Mouse (Mus musculus) fibroblast of lung, adult 2 months (primary cell): ENCODE data around the gene Phyh.

ENCODE experiments used
- DNase-seq: peaks from one replicate; pipeline ENCODE4 v3.0.0-alpha.2; 2011; ENCODE audit warnings: low read depth

The Phyh gene

DNA sequence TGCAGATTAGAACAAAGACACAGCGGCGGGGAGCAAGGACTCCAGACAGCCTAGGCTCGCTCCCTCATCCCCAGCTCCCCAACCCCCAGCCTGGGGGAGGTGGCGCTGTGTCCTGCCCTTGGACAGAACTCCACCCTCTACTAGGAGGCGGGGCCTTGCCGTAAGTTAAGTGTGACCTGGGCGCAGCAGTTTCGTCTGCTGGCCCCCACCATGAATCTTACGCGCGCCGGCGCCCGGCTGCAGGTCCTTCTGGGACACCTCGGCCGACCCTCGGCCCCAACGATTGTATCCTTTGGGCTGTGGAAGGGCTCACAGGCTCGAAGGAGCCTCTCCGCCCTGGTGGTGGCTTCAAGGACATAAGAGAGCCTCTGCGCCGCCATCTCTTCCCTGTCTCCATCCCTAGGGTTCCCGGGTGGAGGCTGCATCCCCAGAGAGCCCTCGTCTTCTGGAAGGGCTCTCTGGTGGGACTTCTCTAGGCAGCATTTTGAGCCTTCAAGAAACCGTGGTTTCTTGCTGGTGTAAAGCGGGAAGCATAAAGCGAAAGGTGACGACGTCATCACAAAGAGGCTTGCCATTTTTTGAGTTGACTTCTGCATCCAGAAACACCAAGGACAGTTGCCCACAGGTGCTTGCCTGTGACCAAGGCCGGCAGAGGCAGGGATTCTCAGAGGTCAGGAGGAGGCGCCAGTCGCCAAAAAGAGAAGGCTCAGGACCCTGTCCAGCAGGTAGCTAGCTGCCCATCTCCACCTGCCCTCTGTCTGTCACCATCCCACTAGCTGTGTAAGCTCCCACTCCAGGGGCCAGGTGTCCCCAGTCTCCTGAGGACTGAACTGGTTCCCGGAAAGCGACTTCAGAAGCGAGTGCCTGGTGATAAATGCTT is at the start of gene Phyh:
TSS of gene Phyh (plus strand) at position 160 of the 880 bp plus-strand sequence.
- DNase-seq, result peak; percentile 53

- DNase-seq, result no peak
Observed at GRCm38 (mm10) chr2:4872740-4873139, 46.1 kb upstream of the Phyh start.

GRCm38 (mm10) chr2:4873331-4873730 is 45.5 kb upstream of the Phyh start:
- no peak for DNase-seq

DNA sequence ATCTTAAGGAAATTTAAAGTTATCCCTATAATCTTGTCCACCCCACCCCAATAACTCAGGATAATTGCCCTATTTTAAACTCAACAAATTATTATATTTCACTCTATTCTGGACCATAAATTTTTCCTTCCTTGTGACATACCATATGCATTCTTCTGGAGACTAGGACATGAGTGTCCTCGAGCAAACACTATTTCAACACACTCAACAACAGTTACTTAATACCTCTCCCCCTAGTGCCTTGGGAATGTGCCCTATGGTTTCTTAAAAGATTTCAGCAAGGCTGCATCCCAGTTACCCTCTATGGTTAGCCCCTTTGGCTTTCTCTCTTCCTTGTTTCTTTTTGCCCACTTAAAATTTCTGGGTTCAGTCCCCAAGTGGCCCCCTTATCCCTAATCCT is 43.7 kb upstream of the Phyh start:
- no peak for DNase-seq

DNA sequence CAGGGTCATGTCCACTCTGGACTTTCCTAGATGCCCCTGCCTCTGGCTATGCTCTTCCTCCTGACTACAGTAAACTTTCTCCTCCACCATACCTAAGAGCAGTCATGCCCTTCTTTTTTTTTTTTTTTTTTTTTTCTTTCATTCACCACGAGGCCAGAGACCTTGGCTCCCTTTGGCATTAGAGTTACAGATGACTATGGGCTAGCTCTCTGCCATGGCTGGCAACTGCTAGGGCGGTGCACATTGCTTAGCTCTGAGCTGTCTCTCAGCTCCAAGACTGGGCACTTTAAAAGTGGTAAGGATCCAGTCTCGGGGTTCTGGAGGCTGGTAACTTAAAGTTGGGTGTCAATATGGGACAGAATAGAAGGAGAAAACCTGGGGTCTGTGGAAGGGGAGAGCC is 42.7 kb upstream of the Phyh start:
- no peak for DNase-seq

DNA sequence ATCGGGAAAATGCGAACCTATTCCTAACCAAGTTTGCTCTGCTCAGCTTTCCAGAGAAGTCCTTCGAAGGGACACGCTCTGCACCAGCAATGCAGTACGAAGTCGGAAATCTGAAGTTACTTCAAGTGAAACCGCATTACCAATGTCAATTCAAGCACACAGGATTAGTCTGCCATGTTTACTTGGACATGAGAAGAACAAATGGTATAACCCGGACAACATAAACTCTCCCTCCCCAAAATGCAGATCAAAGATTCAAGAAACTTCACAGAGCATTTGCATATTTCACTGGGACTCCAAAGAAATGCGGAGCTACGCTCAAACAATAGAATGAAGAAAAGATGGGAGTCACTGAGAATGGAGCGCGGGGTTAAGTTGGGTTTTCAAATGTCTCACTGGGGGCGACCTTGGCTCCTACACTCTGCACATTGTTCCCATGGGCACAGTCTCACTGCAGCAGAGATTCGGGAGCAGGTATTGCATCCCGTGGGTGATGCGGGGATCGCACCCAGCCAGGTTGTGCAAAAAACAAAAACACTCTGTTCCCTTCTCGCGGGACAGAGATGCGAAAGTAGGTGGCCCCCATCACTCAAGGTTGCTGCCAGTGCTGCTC is 38.0 kb upstream of the Phyh start:
- no peak for DNase-seq

GRCm38 (mm10) chr2:4881350-4882248 is 37.2 kb upstream of the Phyh start, which contains the start of gene Sephs1:
TSS of gene Sephs1 (plus strand) at chr2:4881564.
- no peak for DNase-seq

GRCm38 (mm10) chr2:4882249-4882791 is 36.5 kb upstream of the Phyh start:
- DNase-seq, result no peak

GRCm38 (mm10) chr2:4883009-4883704 is 35.7 kb upstream of the Phyh start:
- no peak for DNase-seq

GRCm38 (mm10) chr2:4886896-4887295 is 31.9 kb upstream of the Phyh start:
- no peak for DNase-seq

GRCm38 (mm10) chr2:4895598-4895997 is 23.2 kb upstream of the Phyh start:
- no peak for DNase-seq

GRCm38 (mm10) chr2:4896970-4897369 is 21.8 kb upstream of the Phyh start:
- DNase-seq, result no peak

DNA sequence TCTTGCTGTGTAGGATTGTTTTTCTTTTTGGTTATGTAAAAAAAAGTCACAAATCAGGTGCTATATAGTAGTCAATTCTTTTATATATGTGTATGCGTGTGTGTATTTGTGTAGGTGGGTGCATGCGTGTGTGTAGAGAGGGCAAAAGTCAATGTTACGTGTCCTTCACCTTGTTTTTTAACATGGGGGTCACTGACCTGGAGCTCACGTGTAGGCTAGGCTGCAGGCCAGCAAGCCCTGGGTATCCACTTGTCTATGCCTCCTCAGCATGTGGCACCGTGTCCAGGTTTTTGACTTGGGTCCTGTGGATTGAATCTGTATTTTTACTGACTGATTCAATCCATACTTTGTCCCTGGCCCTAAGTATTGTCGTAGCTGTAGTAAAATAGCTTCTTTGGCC is 18.2 kb upstream of the Phyh start:
- DNase-seq, result no peak

DNA sequence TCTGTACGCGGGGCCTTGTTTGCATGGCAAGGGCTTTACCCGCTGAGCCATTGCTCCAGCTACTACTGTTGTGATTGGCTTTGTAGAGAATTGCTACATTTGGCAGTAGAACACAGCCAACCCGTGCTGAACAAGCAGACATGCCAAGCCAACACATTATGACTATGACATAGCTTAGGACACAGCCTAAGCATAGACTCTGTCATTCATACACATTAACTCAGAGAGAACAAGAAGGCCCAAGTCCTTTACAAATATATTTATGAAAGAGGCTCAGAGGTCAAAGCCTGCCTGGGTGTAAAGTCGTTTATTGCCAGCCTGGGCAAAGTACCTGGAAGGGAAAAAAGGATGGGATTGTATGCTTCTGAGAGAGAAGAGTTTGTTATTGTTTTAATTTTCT is 16.5 kb upstream of the Phyh start:
- no peak for DNase-seq

DNA sequence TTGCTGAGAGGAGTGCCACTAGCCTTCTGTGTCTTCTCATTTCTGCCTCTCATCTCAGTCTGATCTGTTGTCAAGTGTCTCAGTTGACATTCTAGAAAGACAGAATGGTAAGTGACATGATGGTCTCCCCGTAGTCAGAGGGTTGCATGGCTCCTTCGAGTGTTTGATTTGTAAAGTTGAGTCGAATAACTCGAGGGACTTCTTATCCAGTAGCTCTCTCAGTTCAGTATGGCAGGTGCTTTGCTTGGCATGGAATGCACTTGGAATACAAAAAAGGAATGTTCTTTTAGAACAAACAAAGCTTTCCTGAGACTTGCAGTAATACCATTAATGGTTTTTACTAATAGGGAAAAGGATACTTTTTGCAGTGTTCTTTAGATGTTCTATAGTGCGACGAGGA is 11.7 kb upstream of the Phyh start:
- no peak for DNase-seq

DNA sequence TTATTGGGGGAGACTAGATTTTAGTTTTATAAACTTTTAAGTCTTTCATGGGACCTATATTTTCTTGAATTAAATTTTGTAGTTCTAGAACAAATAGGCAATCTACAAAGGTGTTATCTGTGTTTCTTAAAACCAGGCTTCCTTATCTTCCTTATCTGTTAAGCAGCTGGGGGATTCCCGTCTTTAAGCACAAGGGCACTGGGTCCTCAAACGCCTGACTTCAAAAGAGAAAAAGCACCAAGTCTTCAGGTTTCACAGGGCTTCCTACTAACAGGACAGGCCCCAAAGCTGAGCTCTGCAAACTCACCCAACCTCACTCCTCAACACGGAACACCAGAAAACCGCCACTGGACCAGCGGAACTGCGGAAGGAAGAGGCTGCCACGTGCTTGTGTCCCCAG is 10.9 kb upstream of the Phyh start:
- DNase-seq, result no peak

DNA sequence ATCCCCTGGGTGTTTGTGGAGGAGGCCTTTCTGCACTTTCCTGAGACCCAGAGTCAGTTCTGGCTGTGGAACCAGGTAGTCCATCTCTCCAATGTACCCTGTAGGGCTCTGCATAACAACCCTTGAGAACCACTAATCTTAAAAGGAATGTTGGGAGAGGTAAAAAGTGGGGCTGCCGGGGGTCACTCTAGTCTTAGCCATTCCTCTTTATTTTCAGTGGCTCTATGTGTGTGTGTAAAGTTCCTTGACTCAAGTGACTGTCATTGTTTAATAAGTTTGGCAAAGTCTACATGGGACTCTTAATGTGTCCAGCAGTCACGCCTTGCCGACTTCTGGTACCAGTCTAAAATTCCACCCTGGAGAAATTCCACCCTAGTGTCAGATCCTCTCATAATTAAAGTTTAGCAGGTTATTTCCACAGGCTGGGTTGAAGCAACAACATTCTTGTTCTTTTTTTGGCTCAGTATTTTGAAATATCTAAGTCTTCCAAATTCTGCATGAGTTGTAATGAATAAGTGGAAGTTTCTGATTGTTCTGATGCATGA is 10.0 kb upstream of the Phyh start:
- no peak for DNase-seq

DNA sequence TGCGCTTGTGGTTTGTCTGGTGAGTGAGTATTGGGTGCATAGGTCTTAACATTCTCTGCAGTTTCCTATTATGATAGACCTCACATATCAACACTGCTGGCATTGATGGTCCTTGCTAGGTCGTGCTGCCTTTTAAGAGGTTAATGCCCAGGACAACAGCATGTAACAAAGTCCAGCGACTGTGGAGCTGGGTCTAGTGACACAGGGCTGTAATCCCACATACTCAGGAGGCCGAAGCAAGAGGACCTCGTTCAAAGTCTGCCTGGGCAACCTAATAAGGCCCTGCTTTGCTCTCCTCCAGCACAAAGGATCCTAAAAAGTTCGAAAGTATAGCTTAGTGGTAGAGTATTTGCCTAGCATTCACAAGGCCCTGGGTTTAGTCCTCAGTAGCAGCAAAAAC is 8.9 kb upstream of the Phyh start:
- no peak for DNase-seq

DNA sequence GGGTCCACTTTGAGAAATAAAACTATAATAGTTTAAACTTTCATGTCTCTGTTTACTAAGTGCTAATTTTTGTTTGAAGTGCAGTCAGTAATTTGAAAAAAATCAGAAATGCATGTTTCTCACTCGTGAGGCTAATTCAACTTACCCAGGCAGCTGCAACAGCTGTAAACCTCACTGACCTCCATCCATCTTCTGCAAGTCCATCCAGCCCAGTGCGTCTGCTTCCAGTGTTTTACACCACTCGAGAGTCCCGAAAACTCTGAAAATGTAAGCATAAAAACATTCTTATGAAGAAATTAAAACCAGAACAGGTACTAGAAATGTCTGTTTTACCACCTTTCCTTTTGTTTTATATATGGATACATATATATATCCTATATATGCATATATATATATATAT is 8.3 kb upstream of the Phyh start:
- no peak for DNase-seq

- DNase-seq, result no peak
Observed at GRCm38 (mm10) chr2:4913949-4914348, 4.9 kb upstream of the Phyh start.

DNA sequence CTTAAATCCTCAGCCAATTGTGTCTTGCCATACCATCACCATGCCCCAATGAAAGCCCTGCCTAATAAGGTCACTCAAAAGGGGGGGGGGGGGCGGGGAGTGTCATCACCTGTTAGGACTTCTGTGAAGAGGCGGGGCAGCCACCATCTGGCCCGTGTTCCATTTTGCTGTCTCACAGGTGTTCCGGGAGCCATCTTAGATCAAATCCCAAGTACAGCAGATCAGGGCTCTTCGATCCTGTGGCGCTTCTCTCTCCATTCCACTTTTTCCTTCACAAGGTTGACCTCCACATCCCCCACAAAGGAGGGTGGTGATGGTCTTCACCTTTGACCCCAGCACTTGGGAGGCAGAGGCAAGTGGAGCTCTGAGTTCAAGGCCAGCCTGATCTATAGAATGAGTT is 2.8 kb upstream of the Phyh start:
- DNase-seq, result no peak
